Mouse (Mus musculus) embryonic facial prominence, embryonic 14.5 days (tissue): ENCODE results near the gene Tmem109. TPM values are rescaled to one million over a fixed set of nuclear protein-coding genes. Genes with fewer than 3 reads are reported as not detected.
A peak's percentile ranks its signal among the peaks of the same experiment; 100 is the strongest.

ENCODE experiments used
- ATAC-seq: fragments of 200-750 bp; cut with Nextera tagmentation; 2 replicates; pipeline ENCODE4 v1.8.0; 2017; ENCODE audit warnings: low read depth, moderate number of reproducible peaks, moderate TSS enrichment
- DNase-seq: peaks from one replicate; pipeline ENCODE4 v3.0.0-alpha.2; 2015; ENCODE audit warnings: low spot score
- H3K27ac ChIP-seq: fragments of 300-500 bp; sonication (generic); replicated peaks from 2 replicates; pipeline ENCODE4 v1.5.1; 2014; ENCODE audit warnings: low read depth, mild to moderate bottlenecking, low read length, moderate library complexity
- H3K27me3 ChIP-seq: fragments of 300-500 bp; sonication (generic); replicated peaks from 2 replicates; pipeline ENCODE4 v1.6.1; 2014; ENCODE audit warnings: low read length; ENCODE audit not compliant: control insufficient read depth, insufficient read depth
- H3K36me3 ChIP-seq: fragments of 300-500 bp; sonication (generic); 2 replicates; pipeline ENCODE4 v1.6.1; 2014; ENCODE audit warnings: low read length, mixed read lengths; ENCODE audit not compliant: control insufficient read depth, insufficient read depth
- H3K4me1 ChIP-seq: fragments of 300-500 bp; sonication (generic); 2 replicates; pipeline ENCODE4 v1.6.1; 2014; ENCODE audit warnings: antibody characterized with exemption, low read length; ENCODE audit not compliant: control insufficient read depth, insufficient read depth
- H3K4me2 ChIP-seq: fragments of 300-500 bp; sonication (generic); 2 replicates; pipeline ENCODE4 v1.6.1; 2014; ENCODE audit warnings: low read depth, mild to moderate bottlenecking, low read length, moderate library complexity, mixed read lengths
- H3K4me3 ChIP-seq: fragments of 300-500 bp; sonication (generic); 2 replicates; pipeline ENCODE4 v1.5.1; 2014; ENCODE audit warnings: low read depth, mild to moderate bottlenecking, low read length
- H3K9ac ChIP-seq: fragments of 300-500 bp; sonication (generic); 2 replicates; pipeline ENCODE4 v1.6.1; 2014; ENCODE audit warnings: low read depth, mild to moderate bottlenecking, low read length, moderate library complexity, mixed read lengths
- H3K9me3 ChIP-seq: fragments of 300-500 bp; sonication (generic); 2 replicates; pipeline ENCODE4 v1.6.1; 2016; ENCODE audit warnings: low read length; ENCODE audit not compliant: control insufficient read depth
- WGBS: fragments of 180-500 bp; shearing (Covaris S2); extraction: QIAGEN DNeasy Blood & Tissue Kit; methylation state at CpG from one replicate; pipeline ENCODE4 v1.1.7; 2014; 5-methylcytosine and 5-hydroxymethylcytosine counted together
- polyA plus RNA-seq: library from polyadenylated mRNA; unstranded; fragments of >200 nt; fragmentation: Nextera tagmentation; extraction: Ambion mirVana; gene quantifications from 2 replicates; pipeline ENCODE4 v1.2.1, GENCODE M21; 2014

Gene Tmem109
- 131 and 137 TPM in 2 replicates for polyA plus RNA-seq

DNA sequence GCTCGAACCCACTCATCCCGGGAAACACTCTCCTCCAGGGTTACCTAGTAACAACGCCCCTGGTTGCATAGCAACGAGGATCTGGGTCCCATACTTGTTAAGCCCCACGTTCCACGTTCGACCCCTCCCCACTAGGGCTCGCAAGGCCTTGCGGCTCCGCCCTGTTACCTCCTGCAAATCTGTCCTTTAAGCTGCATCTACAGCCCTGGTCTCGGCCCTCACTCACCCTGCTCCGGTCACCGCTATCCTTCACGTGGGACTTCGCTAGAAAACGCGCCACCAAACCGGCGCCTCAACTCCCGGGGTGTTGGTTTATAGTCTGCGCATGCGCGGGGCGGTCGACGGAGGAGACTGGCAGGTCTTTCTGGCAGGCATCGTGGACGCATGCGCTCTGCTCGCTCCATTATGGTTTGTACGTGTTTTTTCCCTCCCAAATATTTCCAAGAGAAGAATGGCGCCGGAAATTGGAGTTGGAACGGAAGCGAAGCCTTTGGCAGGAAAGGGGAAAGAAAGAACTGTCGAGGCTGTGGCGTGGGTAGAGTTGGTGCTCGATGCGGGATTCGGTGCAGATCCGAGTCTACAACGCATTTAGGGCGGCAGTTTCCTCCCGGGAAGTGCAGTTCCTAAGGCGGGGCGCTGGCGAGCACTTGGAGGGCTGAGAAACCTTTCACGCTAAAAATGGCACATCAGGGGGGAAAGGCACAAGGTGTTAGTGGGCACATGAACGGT lies at the start of gene Tmem109:
Gene Tmem109 (minus strand): TSS at position 576 of the 729 bp plus-strand sequence.
- peaks cover 12% of the 10 kb centered on the region; the same call in 1 of the 2 replicates for H3K36me3 ChIP-seq
- H3K27ac ChIP-seq: peak within 1 kb of the TSS; percentile 99
- H3K4me1 ChIP-seq: 0 out of 2 replicates have a peak, but pooled peaks cover 11% of the 10 kb centered on the region
- H3K9ac ChIP-seq: peak within 1 kb of the TSS; percentile 76
- DNase-seq (peak; percentile 99), ATAC-seq (peak; percentile 92)
- under 1% methylated on average over 49 of the region's 49 CpGs for WGBS
- H3K4me3 ChIP-seq: peak within 1 kb of the TSS; percentile 71
- H3K4me2 ChIP-seq: peak within 1 kb of the TSS; percentile 92
- no peaks in the 10 kb centered on the region for H3K27me3 ChIP-seq
- peaks cover 17% of the 10 kb centered on the region; the same call in 1 of the 2 replicates for H3K9me3 ChIP-seq

DNA sequence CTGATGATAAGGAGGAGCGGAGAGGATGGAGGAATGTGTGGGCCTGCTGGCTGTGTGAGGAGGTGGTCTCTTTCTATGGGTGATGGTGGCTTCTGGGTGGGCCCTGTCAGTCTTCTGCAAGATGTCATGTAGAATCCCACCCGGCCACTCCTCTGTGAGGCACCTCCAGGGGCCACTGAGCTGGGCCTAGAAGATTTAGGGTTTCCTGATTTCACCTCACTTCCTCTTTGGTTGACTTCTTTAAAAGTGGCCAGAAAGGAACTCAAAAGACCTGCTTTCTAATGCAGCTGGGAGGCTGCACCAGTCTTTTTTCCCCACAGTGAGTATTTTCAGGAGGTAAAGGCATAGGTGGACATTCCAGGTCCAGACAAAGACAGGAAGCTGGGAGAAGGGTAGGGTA lies 48.8 kb upstream of the Tmem109 start:
- no peak overlapping the region for H3K4me2 ChIP-seq
- no peaks in the 10 kb centered on the region for H3K9me3 ChIP-seq
- H3K4me1 ChIP-seq: no peaks in the 10 kb centered on the region
- ATAC-seq (no peak), DNase-seq (no peak)
- no peak overlapping the region for H3K9ac ChIP-seq
- H3K27me3 ChIP-seq: no peaks in the 10 kb centered on the region
- no peak overlapping the region for H3K27ac ChIP-seq
- no peaks in the 10 kb centered on the region for H3K36me3 ChIP-seq
- no peak overlapping the region for H3K4me3 ChIP-seq
- WGBS: 85% methylated on average over 2 of the region's 2 CpGs

DNA sequence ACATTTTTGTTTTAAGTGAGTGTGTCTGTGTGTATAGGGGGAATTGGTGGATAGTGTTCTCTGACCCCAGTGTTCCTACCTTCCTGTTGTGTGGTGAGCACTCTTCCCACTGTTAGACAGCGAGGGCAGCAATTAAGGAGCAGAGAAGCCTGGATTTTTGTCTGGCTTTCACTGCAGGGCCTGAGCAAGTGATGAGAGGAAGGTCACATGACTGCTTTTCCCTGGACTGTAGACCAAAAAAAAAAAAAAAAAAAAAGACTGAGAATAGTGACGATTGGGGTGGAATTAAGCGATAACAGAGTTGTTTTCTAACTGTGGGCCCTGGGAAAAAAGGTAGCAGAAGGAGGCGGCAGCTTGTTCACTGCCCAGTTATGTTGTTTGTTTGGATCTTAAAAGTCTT lies 44.9 kb upstream of the Tmem109 start:
- H3K4me3 ChIP-seq: no peak overlapping the region
- no peaks in the 10 kb centered on the region for H3K27me3 ChIP-seq
- no peak overlapping the region for H3K4me2 ChIP-seq
- DNase-seq (no peak), ATAC-seq (peak; percentile 57; the same call in 1 of the 2 replicates)
- no peaks in the 10 kb centered on the region for H3K4me1 ChIP-seq
- no peaks in the 10 kb centered on the region for H3K36me3 ChIP-seq
- WGBS: 43% methylated on average over 4 of the region's 4 CpGs
- no peak overlapping the region; the same call in 1 of the 2 replicates for H3K27ac ChIP-seq
- no peak overlapping the region for H3K9ac ChIP-seq
- no peaks in the 10 kb centered on the region for H3K9me3 ChIP-seq

DNA sequence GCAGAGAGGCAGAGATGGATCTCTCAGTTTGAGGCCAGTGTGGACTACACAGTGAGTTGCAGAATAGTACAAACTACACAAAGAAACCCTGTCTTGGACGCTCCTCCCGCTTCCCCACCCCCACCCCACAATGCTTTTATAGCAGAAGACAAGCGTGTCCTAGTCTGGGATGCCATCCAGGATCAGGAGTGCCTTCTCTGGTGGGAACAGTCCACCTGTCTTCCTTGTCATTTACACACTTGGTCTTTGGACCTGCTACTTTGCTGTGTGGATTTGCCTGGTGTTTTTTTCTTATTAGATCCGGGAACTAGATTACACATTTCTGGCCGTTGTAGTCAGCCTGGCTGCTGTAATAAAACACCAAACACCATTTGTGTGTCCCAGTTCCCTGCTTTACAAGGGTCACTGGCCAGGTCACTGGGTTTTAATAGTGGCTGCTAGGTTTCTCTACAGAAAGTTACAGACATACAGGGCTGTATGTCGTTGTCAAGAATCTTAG lies 44.4 kb upstream of the Tmem109 start:
- H3K4me3 ChIP-seq: no peak overlapping the region
- ATAC-seq (peak; percentile 81), DNase-seq (peak; percentile 61)
- H3K27ac ChIP-seq: no peak overlapping the region; the same call in 1 of the 2 replicates
- H3K4me1 ChIP-seq: no peaks in the 10 kb centered on the region
- no peaks in the 10 kb centered on the region for H3K9me3 ChIP-seq
- H3K4me2 ChIP-seq: no peak overlapping the region
- 35% methylated on average over 6 of the region's 6 CpGs for WGBS
- H3K9ac ChIP-seq: peak overlapping the region; percentile 10; the same call in 1 of the 2 replicates
- no peaks in the 10 kb centered on the region for H3K36me3 ChIP-seq
- no peaks in the 10 kb centered on the region for H3K27me3 ChIP-seq

DNA sequence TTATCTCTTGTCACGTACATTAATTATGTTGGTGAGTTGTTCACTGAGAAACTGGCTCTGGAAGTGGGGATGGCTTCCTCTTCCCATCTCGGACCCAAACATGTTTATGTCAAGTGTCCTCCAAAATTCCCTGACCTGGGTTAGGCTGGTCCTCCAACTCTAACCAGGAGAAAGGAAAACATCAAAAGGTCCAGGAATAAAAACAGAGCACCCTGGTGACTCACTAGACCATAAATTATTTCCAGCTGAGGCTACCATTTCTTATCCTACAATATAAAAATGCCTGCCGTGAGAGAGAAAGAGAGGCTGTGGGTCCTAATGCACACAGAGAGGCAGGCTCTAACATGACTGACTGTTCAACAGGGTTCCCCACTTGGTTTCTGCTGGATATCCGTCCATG lies 42.4 kb upstream of the Tmem109 start:
- Histone ChIP-seq H3K36me3 (no peaks in the 10 kb centered on the region), H3K9ac (no peak overlapping the region), H3K27ac (no peak overlapping the region), H3K4me3 (no peak overlapping the region), H3K9me3 (no peaks in the 10 kb centered on the region), H3K4me2 (no peak overlapping the region), H3K4me1 (no peaks in the 10 kb centered on the region), H3K27me3 (no peaks in the 10 kb centered on the region)
- DNase-seq: no peak
- WGBS: 48% methylated on average over 4 of the region's 4 CpGs
- no peak for ATAC-seq

DNA sequence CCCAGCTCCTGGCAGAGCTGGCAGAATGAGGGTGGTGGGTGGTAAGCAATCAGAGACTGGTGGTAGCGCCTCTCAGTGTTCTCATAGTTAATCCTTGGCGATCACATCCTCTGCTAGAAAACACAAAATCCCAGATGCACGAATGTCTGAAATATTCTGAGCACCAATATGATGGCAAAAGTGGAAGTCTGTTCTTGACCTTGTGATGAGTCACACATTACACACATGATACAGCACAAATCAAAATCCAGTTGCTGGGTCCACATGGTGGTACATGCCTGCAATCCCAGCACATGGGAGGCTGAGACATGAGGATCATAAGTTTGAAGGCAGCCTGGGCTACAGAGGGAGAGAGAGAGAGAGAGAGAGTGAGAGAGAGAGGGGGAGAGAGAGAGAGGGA lies 39.3 kb upstream of the Tmem109 start:
- H3K4me2 ChIP-seq: no peak overlapping the region
- WGBS: 82% methylated on average over 3 of the region's 3 CpGs
- H3K9ac ChIP-seq: no peak overlapping the region

DNA sequence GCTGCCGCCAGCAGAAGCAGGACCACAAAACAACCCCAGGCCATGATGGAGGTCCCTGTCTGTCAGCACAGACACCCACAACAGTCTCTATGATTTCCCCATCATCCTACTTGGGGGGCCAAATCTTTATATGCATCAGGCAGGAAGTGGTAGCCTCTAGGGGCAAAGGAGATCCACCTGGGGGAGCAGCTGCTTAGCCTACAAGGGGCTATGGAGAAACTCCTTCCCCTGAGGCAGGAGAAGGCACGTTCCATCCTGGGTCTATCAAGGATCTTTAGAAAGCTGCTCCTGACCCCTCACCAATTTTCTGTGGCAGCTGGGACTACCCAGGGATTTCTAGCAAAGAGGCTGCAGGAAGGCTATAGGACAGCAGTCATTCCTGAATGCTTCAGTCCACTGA lies 38.7 kb upstream of the Tmem109 start, which contains the start of gene Zp1:
Gene Zp1 (minus strand): TSS at position 101 of the 400 bp plus-strand sequence.
- ATAC-seq: no peak
- Histone ChIP-seq H3K4me2 (no peak within 1 kb of the TSS), H3K9ac (no peak within 1 kb of the TSS), H3K27ac (no peak within 1 kb of the TSS), H3K4me1 (no peaks in the 10 kb centered on the region), H3K9me3 (no peaks in the 10 kb centered on the region), H3K36me3 (no peaks in the 10 kb centered on the region), H3K4me3 (no peak within 1 kb of the TSS), H3K27me3 (no peaks in the 10 kb centered on the region)
- DNase-seq: no peak
- 33% methylated on average over 1 of the region's 2 CpGs for WGBS

More for the DNA sequence above, 39.3 kb upstream of the Tmem109 start:
- ATAC-seq: no peak
- Histone ChIP-seq H3K4me1 (no peaks in the 10 kb centered on the region), H3K27ac (no peak overlapping the region), H3K27me3 (no peaks in the 10 kb centered on the region), H3K4me3 (no peak overlapping the region), H3K9me3 (no peaks in the 10 kb centered on the region), H3K36me3 (no peaks in the 10 kb centered on the region)
- DNase-seq: no peak

DNA sequence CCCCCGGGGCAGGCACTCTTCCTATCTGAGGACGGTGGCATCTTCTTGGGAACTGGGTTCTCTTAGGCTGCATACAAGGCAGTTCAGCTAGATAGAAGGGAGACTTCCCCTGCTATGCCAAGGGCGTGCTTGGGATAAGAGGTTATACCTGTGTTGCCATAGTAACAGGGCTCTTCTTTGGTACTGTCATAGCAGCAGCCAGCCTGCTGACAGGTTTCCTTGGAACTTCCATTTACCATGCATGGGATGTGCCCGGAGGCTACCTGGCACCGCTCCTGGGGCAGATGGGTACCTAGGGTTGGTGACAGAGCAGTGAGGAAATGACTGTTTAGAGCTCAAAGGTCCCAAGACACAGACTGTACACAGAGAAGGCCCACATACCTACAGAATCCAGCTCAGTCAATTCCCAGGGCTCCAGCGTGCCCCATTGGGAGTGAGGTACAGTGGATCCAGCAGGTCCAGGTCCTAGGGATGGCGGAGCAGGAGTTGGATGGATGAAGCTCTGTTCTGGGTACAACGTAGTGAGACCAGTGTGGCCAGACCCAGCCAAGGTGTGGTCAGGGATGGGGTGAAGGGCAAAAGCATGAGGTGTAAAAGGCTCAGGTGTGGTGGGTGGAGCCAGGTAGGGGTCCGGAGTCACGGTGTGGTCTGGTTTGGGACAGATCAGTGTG lies 36.7 kb upstream of the Tmem109 start:
- 84% methylated on average over 10 of the region's 10 CpGs for WGBS
- no peak overlapping the region for H3K27ac ChIP-seq
- no peaks in the 10 kb centered on the region for H3K4me1 ChIP-seq
- H3K4me2 ChIP-seq: no peak overlapping the region
- no peak overlapping the region for H3K4me3 ChIP-seq
- no peaks in the 10 kb centered on the region for H3K36me3 ChIP-seq
- ATAC-seq (no peak), DNase-seq (no peak)
- H3K9me3 ChIP-seq: no peaks in the 10 kb centered on the region
- no peak overlapping the region for H3K9ac ChIP-seq
- no peaks in the 10 kb centered on the region for H3K27me3 ChIP-seq
